Mouse (Mus musculus) left cerebral cortex, adult 2 months (tissue): ENCODE results near the gene Slc6a6. TPM values are rescaled to one million over a fixed set of nuclear protein-coding genes. Genes with fewer than 3 reads are reported as not detected.
A peak's percentile ranks its signal among the peaks of the same experiment; 100 is the strongest.

Experiments
- DNase-seq, 2 experiments: peaks; one replicate each; pipeline ENCODE4 v3.0.0; 2021 to 2022; ENCODE audit warnings: low spot score in 2 of 2, mixed read lengths in 1 of 2; ENCODE audit errors: extremely low spot score in 1 of 2
- H3K27ac ChIP-seq: fragments of 200-600 bp; 2 replicates; pipeline ENCODE4 v1.8.1; 2022
- H3K4me3 ChIP-seq: fragments of 200-600 bp; 2 replicates; pipeline ENCODE4 v1.8.1; 2022
- CTCF ChIP-seq: fragments of 200-600 bp; IDR thresholded peaks from 2 replicates; pipeline ENCODE4 v1.8.1; 2022; ENCODE audit warnings: antibody characterized with exemption, mild to moderate bottlenecking, moderate library complexity
- intact Hi-C: fragments of 180-260 bp; cut with DNase I; formaldehyde crosslinking; loops from one replicate; pipeline ENCODE4 v1.15.1; 2025
- total RNA-seq, 2 experiments: library from RNA; stranded (reverse); gene quantifications; 2 replicates each; pipeline ENCODE4 v1.2.3; 2021

Gene Slc6a6
- total RNA-seq, 2 experiments from 2014 or later: 127 to 147 TPM

DNA sequence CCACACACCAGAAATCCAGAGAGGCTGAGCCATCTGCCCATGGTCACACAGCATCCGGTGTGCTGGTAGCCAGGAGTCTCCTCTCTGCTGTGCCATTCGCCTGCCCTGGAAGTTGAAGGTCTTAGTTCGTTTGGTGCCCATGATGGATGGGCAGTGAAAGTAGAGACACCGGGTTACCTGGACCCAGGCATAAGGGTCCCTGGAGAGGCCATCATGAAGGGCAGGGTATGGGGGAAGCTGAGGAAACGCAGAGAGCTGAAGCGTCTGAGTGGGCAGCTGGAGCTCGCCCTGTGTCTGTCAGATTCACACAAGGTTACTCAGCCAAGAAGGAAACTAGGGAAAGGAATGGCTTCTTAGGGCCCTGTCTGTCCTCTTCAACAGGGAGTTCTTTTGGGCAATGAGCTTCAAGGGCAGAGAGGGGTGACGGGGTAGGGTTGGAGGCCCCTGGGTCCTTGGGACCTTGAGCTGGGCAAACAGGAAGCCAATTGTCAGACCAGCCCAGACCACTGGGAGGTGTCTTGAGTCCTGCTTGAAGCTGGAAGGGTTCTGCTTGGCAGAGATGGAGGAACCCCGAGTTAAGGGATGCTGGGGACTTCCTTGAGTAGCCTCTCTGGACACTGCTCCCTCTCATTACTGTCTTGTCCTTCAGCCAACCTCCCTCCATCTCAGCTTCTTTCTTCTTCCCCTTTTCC is 78.3 kb downstream of the Slc6a6 start:
- intact Hi-C loops: no loop called here
- TF ChIP-seq CTCF: peak; percentile 50
- DNase-seq: no peak
- H3K27ac ChIP-seq: no peak overlapping the region
- H3K4me3 ChIP-seq: no peak overlapping the region

GRCm38 (mm10) chr6:91767550-91767949 is 83.7 kb downstream of the Slc6a6 start:
- no peak for DNase-seq
- TF ChIP-seq CTCF: no peak
- H3K27ac ChIP-seq: no peak overlapping the region
- H3K4me3 ChIP-seq: no peak overlapping the region
- intact Hi-C loops: no loop called here

GRCm38 (mm10) chr6:91773951-91774350 is 90.1 kb downstream of the Slc6a6 start:
- no peak for DNase-seq
- intact Hi-C loops: no loop called here
- TF ChIP-seq CTCF: no peak
- Histone ChIP-seq H3K4me3 (no peak overlapping the region), H3K27ac (no peak overlapping the region)

DNA sequence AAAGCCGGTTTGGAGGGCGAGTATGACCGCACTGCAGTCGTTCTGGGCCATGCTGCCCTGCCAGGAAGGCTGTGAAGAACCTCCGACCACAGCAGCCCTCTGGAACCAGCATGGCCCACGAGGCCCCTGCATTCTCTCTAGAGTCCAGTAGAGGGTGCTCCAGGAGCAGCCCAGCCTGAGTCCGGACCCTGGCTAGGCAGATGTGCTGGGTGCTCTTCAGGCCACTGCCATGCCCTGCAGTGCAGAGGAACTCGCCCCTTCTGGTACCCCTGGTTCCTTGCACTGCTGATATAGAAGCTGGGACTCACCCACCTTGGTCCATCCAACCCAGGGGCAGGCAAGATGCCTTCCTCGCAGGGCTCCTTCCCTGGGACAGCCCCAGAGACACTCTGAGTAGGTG is 92.7 kb downstream of the Slc6a6 start:
- H3K4me3 ChIP-seq: no peak overlapping the region
- intact Hi-C loops: loop anchor here (1.0 to 5.0 kb wide), 2 partner anchors 76 to 126 kb away; partner anchors contain the start of gene 4930590J08Rik
- H3K27ac ChIP-seq: no peak overlapping the region
- peak; percentile 55 to 69 for DNase-seq
- TF ChIP-seq CTCF: peak; percentile 97

DNA sequence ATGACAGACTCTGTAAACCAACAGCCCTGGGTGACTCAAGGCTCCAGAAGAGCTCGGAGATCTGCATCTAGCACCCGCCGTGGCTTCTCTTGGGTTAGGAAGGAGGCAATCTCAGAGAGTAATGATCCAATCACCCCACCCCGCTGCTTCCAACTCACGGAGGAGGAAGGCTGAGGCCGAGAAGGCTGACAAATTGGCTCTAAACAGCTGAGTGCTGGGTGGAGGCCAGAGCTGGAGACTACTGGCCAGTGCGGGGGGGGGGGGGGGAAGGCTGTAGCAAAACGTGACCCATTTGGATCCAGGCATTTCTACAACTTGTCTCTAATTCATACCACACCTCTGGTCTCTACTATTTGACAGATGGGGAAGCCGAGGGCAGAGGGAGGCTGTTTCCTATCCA is 95.4 kb downstream of the Slc6a6 start:
- no peak for TF ChIP-seq CTCF
- Histone ChIP-seq H3K27ac (no peak overlapping the region), H3K4me3 (no peak overlapping the region)
- intact Hi-C loops: loop anchor here (5.0 kb wide), 1 partner anchor 123 kb away; the partner anchor contains the start of gene 4930590J08Rik
- DNase-seq: no peak

GRCm38 (mm10) chr6:91785018-91785417 is 101.2 kb downstream of the Slc6a6 start:
- H3K27ac ChIP-seq: no peak overlapping the region
- no peak overlapping the region for H3K4me3 ChIP-seq
- TF ChIP-seq CTCF: no peak
- DNase-seq: no peak
- intact Hi-C loops: no loop called here

DNA sequence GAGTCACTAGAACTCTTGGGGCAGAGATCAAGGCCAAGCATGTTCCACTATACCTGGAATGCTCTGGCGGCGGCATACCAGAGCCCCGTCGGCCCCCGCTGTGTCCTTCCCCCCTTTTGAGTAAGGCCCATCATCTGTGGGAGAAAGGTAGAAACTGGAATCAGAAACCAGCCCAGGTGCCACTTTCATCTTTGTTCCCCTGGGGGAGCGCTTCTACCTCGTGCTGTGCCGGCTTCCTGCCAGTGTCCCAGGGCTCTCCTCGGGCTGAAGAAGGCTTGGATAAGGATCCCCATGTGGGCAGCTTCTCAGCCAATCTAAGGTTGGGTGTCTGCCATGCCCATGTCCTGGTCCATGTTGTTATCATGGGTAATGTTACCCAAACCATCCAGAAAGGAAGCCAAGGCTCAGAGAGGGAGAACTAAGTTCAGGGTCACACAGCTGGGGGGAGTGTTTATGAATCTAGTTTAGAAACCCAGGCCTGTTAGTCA is 104.5 kb downstream of the Slc6a6 start:
- Histone ChIP-seq H3K27ac (no peak overlapping the region), H3K4me3 (no peak overlapping the region)
- intact Hi-C loops: no loop called here
- DNase-seq: no peak
- no peak for TF ChIP-seq CTCF

GRCm38 (mm10) chr6:91795640-91796039 is 111.8 kb downstream of the Slc6a6 start:
- Histone ChIP-seq H3K27ac (no peak overlapping the region), H3K4me3 (peak overlapping the region; percentile 17; the same call in 1 of the 2 replicates)
- DNase-seq: no peak
- no peak for TF ChIP-seq CTCF
- intact Hi-C loops: no loop called here

- intact Hi-C loops: no loop called here
- peak overlapping the region; percentile 17; the same call in 1 of the 2 replicates for H3K4me3 ChIP-seq
- H3K27ac ChIP-seq: no peak overlapping the region
- no peak for TF ChIP-seq CTCF
- DNase-seq: peak; percentile 43 to 49
Measured at GRCm38 (mm10) chr6:91796064-91796463, 112.2 kb downstream of the Slc6a6 start.

- TF ChIP-seq CTCF: no peak
- DNase-seq: no peak
- intact Hi-C loops: no loop called here
- H3K4me3 ChIP-seq: no peak overlapping the region
- no peak overlapping the region for H3K27ac ChIP-seq
Measured at GRCm38 (mm10) chr6:91796736-91797135, 112.9 kb downstream of the Slc6a6 start.

GRCm38 (mm10) chr6:91798496-91798895 is 114.6 kb downstream of the Slc6a6 start:
- H3K27ac ChIP-seq: 0 out of 2 replicates have a peak overlapping the region, but pooled peaks have one; percentile 24
- no peak for TF ChIP-seq CTCF
- DNase-seq: peak; percentile 26 to 35
- no peak overlapping the region for H3K4me3 ChIP-seq
- intact Hi-C loops: no loop called here

- H3K27ac ChIP-seq: no peak overlapping the region
- no peak for TF ChIP-seq CTCF
- no peak overlapping the region for H3K4me3 ChIP-seq
- no peak for DNase-seq
- intact Hi-C loops: no loop called here
Measured at GRCm38 (mm10) chr6:91804177-91804576, 120.3 kb downstream of the Slc6a6 start.

GRCm38 (mm10) chr6:91807169-91807568 is 123.3 kb downstream of the Slc6a6 start:
- TF ChIP-seq CTCF: no peak
- Histone ChIP-seq H3K4me3 (peak overlapping the region; percentile 58), H3K27ac (peak overlapping the region; percentile 88)
- intact Hi-C loops: loop anchor here (5.0 kb wide), 1 partner anchor 35 kb away; no protein-coding TSS in a partner anchor
- peak; percentile 50 to 62 for DNase-seq
